Mouse (Mus musculus) liver, postnatal 0 days (tissue): ENCODE data around the gene Dnajb14. TPM values are rescaled to one million over a fixed set of nuclear protein-coding genes. Genes with fewer than 3 reads are reported as not detected.

ENCODE experiments used
- ATAC-seq: fragments of 200-750 bp; cut with Nextera tagmentation; 2 replicates; pipeline ENCODE4 v1.8.0; 2017; ENCODE audit warnings: mild to moderate bottlenecking, moderate library complexity
- DNase-seq: peaks from one replicate; pipeline ENCODE4 v3.0.0-alpha.2; 2016
- H3K27ac ChIP-seq: fragments of 300-500 bp; sonication (generic); 2 replicates; pipeline ENCODE4 v1.5.1; 2014; ENCODE audit warnings: antibody characterized with exemption, moderate library complexity, mild to moderate bottlenecking, low read depth
- H3K27me3 ChIP-seq: fragments of 300-500 bp; sonication (generic); 2 replicates; pipeline ENCODE4 v1.6.1; 2014; ENCODE audit warnings: low read length, control low read depth, mixed read lengths; ENCODE audit not compliant: insufficient read depth
- H3K36me3 ChIP-seq: fragments of 300-500 bp; sonication (generic); replicated peaks from 2 replicates; pipeline ENCODE4 v1.6.1; 2014; ENCODE audit warnings: mild to moderate bottlenecking, control low read depth, low read length, moderate library complexity, mixed read lengths; ENCODE audit not compliant: insufficient read depth
- H3K4me1 ChIP-seq: fragments of 300-500 bp; sonication (generic); 2 replicates; pipeline ENCODE4 v1.6.1; 2014; ENCODE audit warnings: antibody characterized with exemption, mild to moderate bottlenecking, control low read depth; ENCODE audit not compliant: insufficient read depth
- H3K4me2 ChIP-seq: fragments of 300-500 bp; sonication (generic); 2 replicates; pipeline ENCODE4 v1.6.1; 2014; ENCODE audit warnings: low read depth, mild to moderate bottlenecking, low read length, moderate library complexity, mixed read lengths
- H3K4me3 ChIP-seq: fragments of 300-500 bp; sonication (generic); 2 replicates; pipeline ENCODE4 v1.5.1; 2014; ENCODE audit warnings: low read depth, low read length
- H3K9ac ChIP-seq: fragments of 300-500 bp; sonication (generic); replicated peaks from 2 replicates; pipeline ENCODE4 v1.6.1; 2014; ENCODE audit warnings: mild to moderate bottlenecking, moderate library complexity
- H3K9me3 ChIP-seq: fragments of 300-500 bp; sonication (generic); 2 replicates; pipeline ENCODE4 v1.6.1; 2016; ENCODE audit warnings: mild to moderate bottlenecking, control low read depth, low read length, mixed read lengths
- CTCF ChIP-seq: sonication (generic); IDR thresholded peaks from 2 replicates; pipeline ENCODE4 v1.5.1; 2016; ENCODE audit warnings: antibody characterized with exemption, low read depth
- EP300 ChIP-seq: IDR thresholded peaks from 2 replicates; pipeline ENCODE4 v1.6.1; 2016; ENCODE audit warnings: antibody characterized with exemption, low read depth, mild to moderate bottlenecking
- WGBS: fragments of 180-500 bp; shearing (Covaris S2); extraction: QIAGEN DNeasy Blood & Tissue Kit; methylation state at CpG from one replicate; pipeline ENCODE4 v1.1.7; 2014; ENCODE audit not compliant: insufficient replicate concordance; 5-methylcytosine and 5-hydroxymethylcytosine counted together
- polyA plus RNA-seq: library from polyadenylated mRNA; unstranded; fragments of >200 nt; fragmentation: Nextera tagmentation; extraction: Ambion mirVana; gene quantifications from 2 replicates; pipeline ENCODE4 v1.2.1, GENCODE M21; 2015

Gene Dnajb14
- polyA plus RNA-seq, 1 experiment from 2014 or later, result 6.4 TPM

DNA sequence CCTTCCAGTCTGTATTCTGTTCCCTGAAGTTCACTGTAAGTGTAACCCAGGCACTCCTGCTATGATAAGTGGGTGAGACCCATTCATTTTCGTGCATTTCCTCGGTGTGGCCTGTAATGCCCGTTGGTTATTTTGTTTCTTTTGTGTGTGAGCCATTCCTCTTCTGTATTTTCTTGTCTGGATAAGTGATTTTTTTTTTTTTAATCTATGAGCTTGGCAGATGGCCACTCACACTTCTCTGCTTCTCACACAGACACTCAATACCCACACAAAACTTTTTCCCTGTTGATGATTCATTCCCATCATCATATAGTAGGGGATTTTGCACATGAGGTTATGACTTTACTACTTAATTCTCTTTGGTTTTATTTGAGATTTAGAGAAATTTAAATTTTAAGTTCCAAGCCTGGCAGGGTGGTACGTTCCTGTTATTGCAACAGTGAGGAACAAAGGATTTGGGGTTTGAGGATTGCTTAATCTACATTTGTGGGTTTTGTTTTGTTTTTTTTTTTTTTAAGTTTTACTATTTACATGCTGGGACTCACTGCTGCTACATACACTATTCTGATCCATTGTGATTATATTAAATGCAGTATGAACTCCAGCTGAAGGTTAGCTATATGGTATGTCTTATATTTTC lies 12.8 kb downstream of the Dnajb14 start:
- no peaks in the 10 kb centered on the region for H3K36me3 ChIP-seq
- H3K4me1 ChIP-seq, result peaks cover 10% of the 10 kb centered on the region
- H3K27me3 ChIP-seq, result no peaks in the 10 kb centered on the region
- TF ChIP-seq EP300, result no peak
- no peak for TF ChIP-seq CTCF
- H3K9ac ChIP-seq, result no peak overlapping the region
- 0 out of 2 replicates have a peak overlapping the region, but pooled peaks have one; percentile 11 for H3K27ac ChIP-seq
- no peaks in the 10 kb centered on the region for H3K9me3 ChIP-seq
- no peak for DNase-seq
- ATAC-seq, result no peak
- H3K4me3 ChIP-seq, result no peak overlapping the region
- 64% methylated on average over 4 of the region's 4 CpGs for WGBS
- H3K4me2 ChIP-seq, result no peak overlapping the region

DNA sequence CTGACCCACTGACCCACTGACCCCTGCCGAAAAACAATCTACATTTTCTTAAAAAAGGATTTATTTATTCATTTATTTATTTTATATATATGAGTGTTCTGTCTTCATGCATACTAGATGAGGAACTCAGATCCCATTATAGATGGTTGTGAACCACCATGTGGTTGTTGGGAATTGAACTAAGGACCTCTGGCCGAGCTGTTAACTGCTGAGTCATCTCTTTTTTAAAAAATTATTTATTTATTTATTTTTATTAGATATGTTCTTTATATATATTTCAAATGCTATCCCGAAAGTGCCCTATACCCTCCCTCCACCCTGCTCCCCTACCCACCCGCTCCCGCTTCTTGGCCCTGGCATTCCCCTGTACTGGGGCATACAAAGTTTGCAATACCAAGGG lies 13.6 kb downstream of the Dnajb14 start:
- H3K27me3 ChIP-seq, result no peaks in the 10 kb centered on the region
- 85% methylated on average over 5 of the region's 5 CpGs for WGBS
- H3K36me3 ChIP-seq, result no peaks in the 10 kb centered on the region
- ATAC-seq (no peak), DNase-seq (no peak)
- H3K4me1 ChIP-seq, result peaks cover 10% of the 10 kb centered on the region
- no peak overlapping the region for H3K9ac ChIP-seq
- TF ChIP-seq CTCF (no peak), EP300 (no peak)
- H3K9me3 ChIP-seq, result no peaks in the 10 kb centered on the region
- H3K4me2 ChIP-seq, result no peak overlapping the region
- no peak overlapping the region for H3K27ac ChIP-seq
- H3K4me3 ChIP-seq, result no peak overlapping the region

DNA sequence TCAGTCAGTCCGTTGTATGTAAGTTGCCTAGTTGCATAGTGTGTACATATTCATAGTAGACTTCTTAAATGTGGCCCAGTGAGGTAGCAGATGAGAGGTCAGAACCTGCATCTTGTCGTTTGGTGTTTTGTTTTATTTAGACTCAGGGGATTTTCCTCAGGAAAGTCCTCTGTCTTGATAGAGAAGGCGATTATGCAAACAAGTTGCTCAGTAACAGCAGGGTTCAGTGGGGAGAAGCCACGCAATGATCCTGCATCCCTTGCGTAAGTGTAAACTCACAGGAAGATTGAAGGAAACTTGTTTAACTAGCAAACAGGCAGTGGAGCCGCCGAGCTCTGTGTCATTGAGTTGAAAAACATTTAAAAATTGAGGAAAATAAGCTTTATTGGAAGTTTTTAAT lies 20.5 kb downstream of the Dnajb14 start:
- Histone ChIP-seq H3K9me3 (no peaks in the 10 kb centered on the region), H3K4me3 (no peak overlapping the region), H3K27ac (no peak overlapping the region), H3K9ac (no peak overlapping the region), H3K4me2 (no peak overlapping the region), H3K36me3 (no peaks in the 10 kb centered on the region; the same call in 1 of the 2 replicates), H3K4me1 (0 out of 2 replicates have a peak, but pooled peaks cover 4% of the 10 kb centered on the region), H3K27me3 (no peaks in the 10 kb centered on the region)
- peak; percentile 29; the same call in 1 of the 2 replicates for ATAC-seq
- 65% methylated on average over 7 of the region's 7 CpGs for WGBS
- TF ChIP-seq EP300 (no peak), CTCF (no peak)
- no peak for DNase-seq

DNA sequence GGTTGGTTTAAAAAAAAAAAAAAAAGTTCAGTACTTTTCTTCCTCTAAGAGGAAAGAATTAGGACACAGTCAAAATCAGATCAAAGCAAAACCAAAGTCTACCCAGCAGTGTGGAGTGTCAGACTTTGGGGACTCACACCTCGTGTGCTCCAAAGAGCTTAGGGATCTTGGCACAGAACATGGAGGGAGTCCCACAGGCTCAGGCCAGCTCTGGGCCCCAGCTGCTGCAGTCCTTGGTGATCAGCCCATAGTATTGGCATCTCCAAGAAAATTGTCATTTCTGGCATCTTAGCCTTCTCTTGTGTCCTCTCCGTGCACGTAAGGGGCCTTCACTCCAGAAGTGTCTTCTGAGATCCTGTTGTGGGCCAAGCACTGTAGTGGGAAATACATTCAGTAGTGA lies 23.6 kb downstream of the Dnajb14 start:
- no peak overlapping the region for H3K4me3 ChIP-seq
- 0 out of 2 replicates have a peak, but pooled peaks cover 4% of the 10 kb centered on the region for H3K4me1 ChIP-seq
- WGBS, result 77% methylated on average over 3 of the region's 3 CpGs
- TF ChIP-seq CTCF, result no peak
- TF ChIP-seq EP300, result no peak
- H3K4me2 ChIP-seq, result no peak overlapping the region
- H3K36me3 ChIP-seq, result peaks cover 12% of the 10 kb centered on the region; the same call in 1 of the 2 replicates
- no peaks in the 10 kb centered on the region for H3K9me3 ChIP-seq
- ATAC-seq (no peak), DNase-seq (no peak)
- no peak overlapping the region for H3K9ac ChIP-seq
- no peaks in the 10 kb centered on the region for H3K27me3 ChIP-seq
- H3K27ac ChIP-seq, result no peak overlapping the region

DNA sequence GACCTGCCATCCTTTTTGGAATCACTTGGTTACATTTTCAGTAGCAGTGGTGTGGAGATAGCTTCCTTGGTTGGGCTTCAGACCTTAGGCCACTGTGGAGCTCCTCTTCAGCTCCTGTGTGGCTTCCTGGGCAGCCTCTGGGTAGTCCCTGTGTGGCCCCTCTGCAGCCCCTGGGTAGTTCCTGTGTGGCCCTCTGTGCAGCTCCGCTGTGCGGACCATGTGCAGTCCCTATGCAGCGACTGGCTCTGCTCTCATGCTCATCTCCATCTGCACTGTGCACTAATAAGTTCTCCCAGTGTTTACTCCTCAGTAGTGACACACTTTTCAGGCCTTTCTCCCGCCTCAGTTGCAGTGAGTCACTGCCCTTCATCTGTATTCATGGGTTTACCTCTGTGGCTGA lies 24.6 kb downstream of the Dnajb14 start:
- Histone ChIP-seq H3K4me3 (no peak overlapping the region), H3K27me3 (no peaks in the 10 kb centered on the region), H3K9ac (no peak overlapping the region), H3K4me2 (no peak overlapping the region), H3K4me1 (0 out of 2 replicates have a peak, but pooled peaks cover 4% of the 10 kb centered on the region), H3K36me3 (peaks cover 12% of the 10 kb centered on the region; the same call in 1 of the 2 replicates), H3K9me3 (no peaks in the 10 kb centered on the region), H3K27ac (no peak overlapping the region)
- ATAC-seq, result no peak
- WGBS, result 94% methylated on average over 4 of the region's 4 CpGs
- TF ChIP-seq CTCF, result no peak
- TF ChIP-seq EP300, result no peak
- DNase-seq, result no peak

- Histone ChIP-seq H3K4me2 (no peak overlapping the region), H3K4me3 (no peak overlapping the region), H3K36me3 (peaks cover 23% of the 10 kb centered on the region), H3K9me3 (no peaks in the 10 kb centered on the region), H3K9ac (no peak overlapping the region), H3K27ac (no peak overlapping the region), H3K4me1 (no peaks in the 10 kb centered on the region), H3K27me3 (no peaks in the 10 kb centered on the region)
- no peak for ATAC-seq
- no peak for DNase-seq
- WGBS, result 71% methylated on average over 4 of the region's 4 CpGs
- TF ChIP-seq CTCF (no peak), EP300 (no peak)
Measured at GRCm38 (mm10) chr3:137893789-137894188, 26.3 kb downstream of the Dnajb14 start.
